Mouse (Mus musculus): ENCODE data around the gene Gm42791. TPM values are rescaled to one million over a fixed set of nuclear protein-coding genes. Genes with fewer than 3 reads are reported as not detected.

The Gm42791 gene
- polyA plus RNA-seq, 2 experiments = not detected

DNA sequence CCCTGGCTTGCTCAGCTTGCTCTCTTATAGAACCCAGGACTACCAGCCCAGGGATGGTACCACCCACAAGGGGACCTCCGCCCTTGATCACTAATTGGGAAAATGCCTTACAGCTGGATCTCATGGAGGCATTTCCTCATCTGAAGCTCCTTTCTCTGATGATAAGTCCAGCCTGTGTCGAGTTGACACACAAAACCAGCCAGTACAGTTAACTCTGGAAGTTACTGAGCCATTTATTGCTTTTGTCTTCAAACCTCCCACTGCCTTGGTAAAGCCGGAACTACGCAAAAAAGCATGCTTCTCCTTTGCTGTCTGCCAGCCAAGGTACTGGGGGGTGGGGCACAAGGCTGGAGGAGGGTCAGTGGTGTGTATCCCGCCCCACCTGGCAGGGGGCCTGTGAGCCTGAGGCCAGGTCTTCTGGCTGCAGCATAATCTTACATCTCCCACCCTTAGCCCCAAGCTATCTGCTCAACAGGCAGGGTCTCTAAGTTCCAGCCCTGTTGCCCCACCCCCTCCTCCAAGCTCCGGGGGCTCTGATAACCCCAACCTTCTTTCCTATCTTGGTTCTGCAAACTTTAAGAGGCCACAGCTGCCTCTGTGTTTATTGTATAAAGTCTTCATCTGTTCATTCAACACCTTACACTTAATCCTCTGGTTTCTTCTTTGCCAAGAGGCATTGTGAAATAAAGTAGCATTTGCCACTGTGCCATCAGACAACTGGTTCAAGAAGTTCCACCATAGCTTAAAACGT lies 59.7 kb downstream of the Gm42791 start:
- peak overlapping the region; percentile 52 for H3K9ac ChIP-seq (replicated peaks)
- H3K4me3 ChIP-seq (ENCODE audit: insufficient read depth in 1 of 2, low read depth in 2 of 2, low read length in 2 of 2) = no peak overlapping the region
- H3K27ac ChIP-seq = peak overlapping the region; percentile 81
- peak; percentile 65 to 76 (median 72) for DNase-seq (ENCODE audit: low read depth in 3 of 3, low spot score in 3 of 3)
- H3K27me3 ChIP-seq (ENCODE audit: control insufficient read depth, insufficient read depth, low read length) = no peaks in the 10 kb centered on the region
- 14% methylated on average over 7 of the region's 7 CpGs for WGBS (ENCODE audit: insufficient replicate concordance)
- peak; percentile 97 for ATAC-seq (ENCODE audit: insufficient read depth)
- no peaks in the 10 kb centered on the region for H3K36me3 ChIP-seq (replicated peaks; ENCODE audit: control insufficient read depth, insufficient read depth, low read depth)
- TF ChIP-seq CTCF (IDR thresholded peaks at IDR 0.05; ENCODE audit: low read depth) = no peak
- peak; percentile 95 for TF ChIP-seq EP300 (IDR thresholded peaks at IDR 0.05; ENCODE audit: low read depth)
- H3K4me2 ChIP-seq (ENCODE audit: low read depth) = peak overlapping the region; percentile 53
- H3K4me1 ChIP-seq (replicated peaks; ENCODE audit: control insufficient read depth in 2 of 2, insufficient read depth in 2 of 2, low read length in 1 of 2) = peaks cover 30 to 47% of the 10 kb centered on the region in 2 experiments
- no peaks in the 10 kb centered on the region for H3K9me3 ChIP-seq (ENCODE audit: control insufficient read depth, low read length)

DNA sequence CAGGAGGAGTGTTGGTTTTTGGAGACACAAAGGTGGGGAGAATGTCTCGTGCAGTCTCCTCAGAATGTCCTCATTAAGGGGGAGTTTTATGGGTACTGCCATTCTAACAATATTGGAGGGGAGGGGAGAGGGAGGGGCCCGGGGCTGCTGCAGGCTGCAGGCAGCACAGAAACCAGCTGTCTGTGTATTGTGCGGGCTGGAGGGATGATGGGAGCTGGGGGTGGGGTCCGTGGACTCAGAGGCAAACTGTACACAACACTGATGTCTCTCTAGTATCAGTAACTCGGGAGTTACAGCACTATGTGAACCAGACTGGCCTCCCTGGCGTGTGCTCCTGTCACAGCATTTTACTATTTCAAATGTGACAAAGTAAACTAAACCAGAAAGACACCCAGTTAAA lies 60.5 kb downstream of the Gm42791 start:
- Histone ChIP-seq H3K4me3 (ENCODE audit: insufficient read depth in 1 of 2, low read depth in 2 of 2, low read length in 2 of 2) (no peak overlapping the region), H3K4me2 (ENCODE audit: low read depth) (peak overlapping the region; percentile 53), H3K27ac (peak overlapping the region; percentile 81), H3K9ac (replicated peaks) (peak overlapping the region; percentile 44), H3K9me3 (ENCODE audit: control insufficient read depth, low read length) (no peaks in the 10 kb centered on the region), H3K36me3 (replicated peaks; ENCODE audit: control insufficient read depth, insufficient read depth, low read depth) (no peaks in the 10 kb centered on the region), H3K27me3 (ENCODE audit: control insufficient read depth, insufficient read depth, low read length) (no peaks in the 10 kb centered on the region), H3K4me1 (replicated peaks; ENCODE audit: control insufficient read depth in 2 of 2, insufficient read depth in 2 of 2, low read length in 1 of 2) (peaks cover 31 to 46% of the 10 kb centered on the region in 2 experiments)
- DNase-seq (ENCODE audit: low read depth in 3 of 3, low spot score in 3 of 3) (no peak), ATAC-seq (ENCODE audit: insufficient read depth) (no peak)
- 37% methylated on average over 6 of the region's 6 CpGs for WGBS (ENCODE audit: insufficient replicate concordance)
- TF ChIP-seq EP300 (IDR thresholded peaks at IDR 0.05; ENCODE audit: low read depth) (no peak), CTCF (IDR thresholded peaks at IDR 0.05; ENCODE audit: low read depth) (no peak)

DNA sequence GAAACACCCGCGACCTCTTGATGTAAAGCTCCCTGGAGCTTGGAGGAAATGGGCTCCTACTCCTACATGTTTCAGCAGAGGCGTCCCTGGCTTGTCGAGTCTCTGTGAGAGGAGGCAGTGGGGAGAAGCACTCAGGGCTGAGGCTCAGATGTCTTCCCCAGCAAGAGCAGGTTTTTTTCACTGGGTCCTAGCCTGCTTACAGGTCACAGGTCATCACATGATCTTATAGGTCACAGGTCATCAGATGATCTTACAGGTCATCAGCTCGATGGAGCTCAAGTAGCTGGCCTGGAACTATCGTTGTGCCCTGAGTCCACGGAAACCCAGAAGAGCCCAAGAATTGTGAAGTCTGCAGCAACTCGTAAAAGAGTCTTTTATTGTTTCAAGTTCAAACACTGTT lies 61.2 kb downstream of the Gm42791 start:
- H3K4me2 ChIP-seq (ENCODE audit: low read depth) = peak overlapping the region; percentile 53; the same call in 1 of the 2 replicates
- no peak overlapping the region; the same call in 1 of the 2 replicates for H3K9ac ChIP-seq (replicated peaks)
- no peaks in the 10 kb centered on the region for H3K9me3 ChIP-seq (ENCODE audit: control insufficient read depth, low read length)
- TF ChIP-seq EP300 (IDR thresholded peaks at IDR 0.05; ENCODE audit: low read depth) (no peak), CTCF (IDR thresholded peaks at IDR 0.05; ENCODE audit: low read depth) (no peak)
- no peaks in the 10 kb centered on the region for H3K27me3 ChIP-seq (ENCODE audit: control insufficient read depth, insufficient read depth, low read length)
- no peak overlapping the region for H3K4me3 ChIP-seq (ENCODE audit: insufficient read depth in 1 of 2, low read depth in 2 of 2, low read length in 2 of 2)
- DNase-seq (ENCODE audit: low read depth in 3 of 3, low spot score in 3 of 3) (no peak), ATAC-seq (ENCODE audit: insufficient read depth) (no peak)
- peak overlapping the region; percentile 6 for H3K27ac ChIP-seq
- 67% methylated on average over 8 of the region's 8 CpGs for WGBS (ENCODE audit: insufficient replicate concordance)
- no peaks in the 10 kb centered on the region for H3K36me3 ChIP-seq (replicated peaks; ENCODE audit: control insufficient read depth, insufficient read depth, low read depth)
- H3K4me1 ChIP-seq (replicated peaks; ENCODE audit: control insufficient read depth in 2 of 2, insufficient read depth in 2 of 2, low read length in 1 of 2) = peaks cover 36 to 51% of the 10 kb centered on the region in 2 experiments

DNA sequence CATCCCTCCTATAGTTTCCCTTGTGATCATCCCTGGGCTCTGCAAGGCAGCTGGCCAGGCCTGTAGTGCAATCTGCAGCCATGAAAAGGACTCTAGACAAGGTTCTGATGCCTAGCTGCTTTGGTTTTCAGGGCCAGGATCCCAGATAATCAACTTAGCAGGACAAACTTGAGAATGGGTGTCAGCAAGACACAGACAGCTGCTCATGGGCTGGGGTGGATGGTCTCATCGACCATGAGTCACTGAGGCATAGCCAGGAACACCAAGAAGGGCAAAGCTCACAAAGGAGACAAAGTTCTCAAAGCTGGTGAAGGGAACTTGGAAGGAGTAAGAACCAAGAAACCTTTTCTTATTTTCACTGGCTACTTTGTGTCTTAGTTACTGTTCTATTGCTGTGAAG lies 63.6 kb downstream of the Gm42791 start:
- Histone ChIP-seq H3K4me2 (ENCODE audit: low read depth) (no peak overlapping the region), H3K9ac (replicated peaks) (no peak overlapping the region), H3K27me3 (ENCODE audit: control insufficient read depth, insufficient read depth, low read length) (no peaks in the 10 kb centered on the region), H3K36me3 (replicated peaks; ENCODE audit: control insufficient read depth, insufficient read depth, low read depth) (peaks cover 3% of the 10 kb centered on the region; the same call in 1 of the 2 replicates), H3K4me1 (replicated peaks; ENCODE audit: control insufficient read depth in 2 of 2, insufficient read depth in 2 of 2, low read length in 1 of 2) (peaks cover 47 to 60% of the 10 kb centered on the region in 2 experiments), H3K4me3 (ENCODE audit: insufficient read depth in 1 of 2, low read depth in 2 of 2, low read length in 2 of 2) (no peak overlapping the region), H3K9me3 (ENCODE audit: control insufficient read depth, low read length) (no peaks in the 10 kb centered on the region), H3K27ac (no peak overlapping the region; the same call in 1 of the 2 replicates)
- 82% methylated on average over 1 of the region's 1 CpGs for WGBS (ENCODE audit: insufficient replicate concordance)
- ATAC-seq (ENCODE audit: insufficient read depth) (no peak), DNase-seq (ENCODE audit: low read depth in 3 of 3, low spot score in 3 of 3) (no peak)
- TF ChIP-seq CTCF (IDR thresholded peaks at IDR 0.05; ENCODE audit: low read depth) = no peak
- TF ChIP-seq EP300 (IDR thresholded peaks at IDR 0.05; ENCODE audit: low read depth) = no peak

DNA sequence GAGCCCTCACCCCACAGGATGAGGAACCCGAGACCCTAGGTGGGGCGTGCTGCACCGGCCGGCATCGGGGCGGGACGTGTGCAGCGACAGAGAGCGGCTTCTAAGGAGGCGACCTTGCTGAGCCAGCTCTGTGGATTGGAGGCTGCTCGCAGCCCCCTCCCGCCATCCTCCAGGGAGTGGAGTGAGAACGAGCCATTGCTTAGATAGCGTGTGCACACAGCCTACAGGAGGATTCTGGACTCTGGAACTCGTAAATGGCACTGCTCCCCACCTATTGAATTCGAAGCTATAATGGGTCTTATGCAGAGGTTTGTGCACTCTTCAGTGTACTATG lies 65.9 kb downstream of the Gm42791 start, which contains the start of gene Katnal1:
Gene Katnal1 (minus strand): TSS at position 205 of the 334 bp plus-strand sequence.
- Histone ChIP-seq H3K4me1 (replicated peaks; ENCODE audit: control insufficient read depth in 2 of 2, insufficient read depth in 2 of 2, low read length in 1 of 2) (peaks cover 36 to 58% of the 10 kb centered on the region in 2 experiments), H3K36me3 (replicated peaks; ENCODE audit: control insufficient read depth, insufficient read depth, low read depth) (peaks cover 10% of the 10 kb centered on the region), H3K4me2 (ENCODE audit: low read depth) (peak within 1 kb of the TSS; percentile 89), H3K9me3 (ENCODE audit: control insufficient read depth, low read length) (no peaks in the 10 kb centered on the region), H3K9ac (replicated peaks) (peak within 1 kb of the TSS; percentile 76), H3K27ac (peak within 1 kb of the TSS; percentile 85), H3K27me3 (ENCODE audit: control insufficient read depth, insufficient read depth, low read length) (no peaks in the 10 kb centered on the region), H3K4me3 (ENCODE audit: insufficient read depth in 1 of 2, low read depth in 2 of 2, low read length in 2 of 2) (peak within 1 kb of the TSS; percentile 77 to 94)
- WGBS (ENCODE audit: insufficient replicate concordance) = 2% methylated on average over 16 of the region's 16 CpGs
- TF ChIP-seq EP300 (IDR thresholded peaks at IDR 0.05; ENCODE audit: low read depth) = no peak
- no peak for TF ChIP-seq CTCF (IDR thresholded peaks at IDR 0.05; ENCODE audit: low read depth)
- DNase-seq (ENCODE audit: low read depth in 3 of 3, low spot score in 3 of 3) (no peak), ATAC-seq (ENCODE audit: insufficient read depth) (peak; percentile 38)
